Mouse (Mus musculus): ENCODE results near the gene Zbtb4. TPM values are rescaled to one million over a fixed set of nuclear protein-coding genes. Genes with fewer than 3 reads are reported as not detected.

Zbtb4 gene
- polyA plus RNA-seq, 1 experiment, result 13.8 TPM

DNA sequence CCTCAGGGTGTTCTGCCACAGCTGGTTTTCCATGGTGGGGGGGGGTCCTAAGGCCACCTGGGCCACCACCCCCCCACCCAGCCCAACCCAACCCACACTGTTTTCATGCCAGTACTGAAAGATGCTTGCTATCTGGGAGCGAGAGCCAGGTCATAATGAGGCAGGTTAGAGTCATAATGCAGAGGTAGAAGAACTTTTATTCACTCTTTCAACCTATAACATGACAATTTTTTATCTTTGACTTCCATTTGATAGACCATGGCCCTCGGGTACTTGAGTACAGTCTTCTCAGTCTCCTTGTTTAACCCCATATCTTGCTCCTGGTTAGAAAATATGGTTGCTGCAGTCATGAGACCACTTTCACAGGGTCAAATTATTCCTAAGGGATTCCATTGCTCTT is 52.7 kb downstream of the Zbtb4 start, which contains the start of gene Spem2:
TSS of gene Spem2 (minus strand) at position 101 of the 400 bp plus-strand sequence.
- 70% methylated on average over 2 of the region's 2 CpGs for WGBS
- Histone ChIP-seq H3K27ac (ENCODE audit: control insufficient read depth, insufficient read depth, low read depth, low read length, poor library complexity) (no peak within 1 kb of the TSS), H3K4me3 (replicated peaks; ENCODE audit: control insufficient read depth, low read depth, low read length) (no peak within 1 kb of the TSS), H3K4me1 (ENCODE audit: control insufficient read depth, insufficient read depth, low read length) (no peaks in the 10 kb centered on the region)
- no peak for TF ChIP-seq CTCF (IDR thresholded peaks at IDR 0.05; ENCODE audit: control insufficient read depth, insufficient read depth, low read length)
- no peak for TF ChIP-seq POLR2A (IDR thresholded peaks at IDR 0.05; ENCODE audit: borderline replicate concordance, control insufficient read depth, low read depth, low read length)

DNA sequence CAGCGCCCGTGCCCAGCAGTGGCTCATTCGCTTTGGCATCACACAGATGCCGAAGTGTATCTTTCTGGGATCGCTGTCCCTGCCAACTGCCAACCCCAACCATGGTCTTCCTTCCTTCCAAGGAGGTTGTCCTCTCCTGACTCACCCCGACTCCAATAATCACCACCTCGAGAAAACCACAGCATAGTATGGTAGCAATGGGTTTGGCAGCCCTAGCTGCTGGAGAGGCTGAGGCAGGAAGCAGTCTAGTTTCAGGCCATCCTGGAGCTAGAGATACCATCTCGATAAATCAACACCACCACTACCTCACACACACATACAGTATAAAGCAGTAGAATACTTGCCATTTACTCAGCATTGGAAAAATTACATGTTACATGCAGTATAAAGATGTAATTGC is 53.2 kb downstream of the Zbtb4 start:
- H3K4me3 ChIP-seq (replicated peaks; ENCODE audit: control insufficient read depth, low read depth, low read length), result no peak overlapping the region
- H3K4me1 ChIP-seq (ENCODE audit: control insufficient read depth, insufficient read depth, low read length), result no peaks in the 10 kb centered on the region
- WGBS, result 53% methylated on average over 8 of the region's 8 CpGs
- no peak for TF ChIP-seq POLR2A (IDR thresholded peaks at IDR 0.05; ENCODE audit: borderline replicate concordance, control insufficient read depth, low read depth, low read length)
- TF ChIP-seq CTCF (IDR thresholded peaks at IDR 0.05; ENCODE audit: control insufficient read depth, insufficient read depth, low read length), result no peak
- H3K27ac ChIP-seq (ENCODE audit: control insufficient read depth, insufficient read depth, low read depth, low read length, poor library complexity), result no peak overlapping the region

- Histone ChIP-seq H3K27ac (ENCODE audit: control insufficient read depth, insufficient read depth, low read depth, low read length, poor library complexity) (no peak within 1 kb of the TSS), H3K4me3 (replicated peaks; ENCODE audit: control insufficient read depth, low read depth, low read length) (no peak within 1 kb of the TSS), H3K4me1 (ENCODE audit: control insufficient read depth, insufficient read depth, low read length) (no peaks in the 10 kb centered on the region)
- 83% methylated on average over 3 of the region's 3 CpGs for WGBS
- no peak for TF ChIP-seq CTCF (IDR thresholded peaks at IDR 0.05; ENCODE audit: control insufficient read depth, insufficient read depth, low read length)
- no peak for TF ChIP-seq POLR2A (IDR thresholded peaks at IDR 0.05; ENCODE audit: borderline replicate concordance, control insufficient read depth, low read depth, low read length)
Observed at GRCm38 (mm10) chr11:69822080-69822479, 56.4 kb downstream of the Zbtb4 start, which contains the start of gene Spem1. Gene Spem1, minus strand, starts transcription at chr11:69822180.

DNA sequence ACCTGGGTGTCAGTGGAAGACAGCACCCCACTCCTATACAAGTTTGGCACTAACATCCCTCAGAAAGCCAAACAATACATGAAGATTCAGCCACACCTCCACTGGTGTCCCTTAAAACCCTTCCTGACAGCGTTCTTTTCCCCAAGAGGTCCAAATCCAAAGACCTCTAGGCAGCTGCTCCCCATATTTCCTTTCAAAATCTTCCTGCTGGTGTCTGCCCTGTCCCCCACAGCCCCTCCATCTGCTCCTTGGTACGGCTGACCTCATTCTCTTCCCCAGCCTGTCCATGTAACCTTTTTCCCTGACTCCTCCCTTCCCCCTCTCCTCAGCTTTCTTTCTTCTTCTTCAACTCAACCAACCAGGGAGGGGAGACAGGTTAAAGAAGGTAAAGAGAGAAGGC is 57.7 kb downstream of the Zbtb4 start:
- no peak for TF ChIP-seq POLR2A (IDR thresholded peaks at IDR 0.05; ENCODE audit: borderline replicate concordance, control insufficient read depth, low read depth, low read length)
- TF ChIP-seq CTCF (IDR thresholded peaks at IDR 0.05; ENCODE audit: control insufficient read depth, insufficient read depth, low read length), result no peak
- H3K27ac ChIP-seq (ENCODE audit: control insufficient read depth, insufficient read depth, low read depth, low read length, poor library complexity), result no peak overlapping the region
- 83% methylated on average over 2 of the region's 2 CpGs for WGBS
- H3K4me3 ChIP-seq (replicated peaks; ENCODE audit: control insufficient read depth, low read depth, low read length), result no peak overlapping the region
- H3K4me1 ChIP-seq (ENCODE audit: control insufficient read depth, insufficient read depth, low read length), result no peaks in the 10 kb centered on the region

GRCm38 (mm10) chr11:69828832-69829231 is 63.1 kb downstream of the Zbtb4 start:
- TF ChIP-seq POLR2A (IDR thresholded peaks at IDR 0.05; ENCODE audit: borderline replicate concordance, control insufficient read depth, low read depth, low read length), result no peak
- no peak for TF ChIP-seq CTCF (IDR thresholded peaks at IDR 0.05; ENCODE audit: control insufficient read depth, insufficient read depth, low read length)
- Histone ChIP-seq H3K4me1 (ENCODE audit: control insufficient read depth, insufficient read depth, low read length) (peaks cover 1% of the 10 kb centered on the region), H3K4me3 (replicated peaks; ENCODE audit: control insufficient read depth, low read depth, low read length) (no peak overlapping the region), H3K27ac (ENCODE audit: control insufficient read depth, insufficient read depth, low read depth, low read length, poor library complexity) (no peak overlapping the region; the same call in 1 of the 2 replicates)
- 88% methylated on average over 5 of the region's 5 CpGs for WGBS

DNA sequence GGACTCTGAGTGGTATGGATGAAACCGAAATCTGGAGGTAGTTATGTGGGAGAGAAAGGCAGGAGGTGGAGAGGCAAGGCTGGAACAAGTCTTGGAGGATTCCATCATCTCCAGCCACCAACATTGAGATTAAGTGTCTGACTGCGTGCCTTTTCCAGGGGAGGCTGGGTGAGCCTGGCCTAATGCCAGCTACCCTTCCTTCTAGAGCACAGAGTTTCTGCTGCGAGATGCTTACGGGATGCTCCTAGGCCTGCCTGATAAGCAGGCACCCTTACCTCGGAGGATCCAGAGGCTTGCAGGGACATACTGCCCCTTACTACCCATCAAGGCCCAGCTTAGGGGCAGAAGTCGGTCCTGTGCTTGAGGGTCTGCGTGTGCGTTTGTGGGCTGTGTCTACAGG is 67.8 kb downstream of the Zbtb4 start:
- TF ChIP-seq POLR2A (IDR thresholded peaks at IDR 0.05; ENCODE audit: borderline replicate concordance, control insufficient read depth, low read depth, low read length) (no peak), CTCF (IDR thresholded peaks at IDR 0.05; ENCODE audit: control insufficient read depth, insufficient read depth, low read length) (no peak)

More for the DNA sequence above, 67.8 kb downstream of the Zbtb4 start:
- Histone ChIP-seq H3K27ac (ENCODE audit: control insufficient read depth, insufficient read depth, low read depth, low read length, poor library complexity) (no peak overlapping the region), H3K4me1 (ENCODE audit: control insufficient read depth, insufficient read depth, low read length) (peaks cover 2% of the 10 kb centered on the region), H3K4me3 (replicated peaks; ENCODE audit: control insufficient read depth, low read depth, low read length) (peak overlapping the region; percentile 29)
- 35% methylated on average over 8 of the region's 8 CpGs for WGBS

Other genes starting within 250 kb of the Zbtb4 start
- gene Dnah2, start 216.8 kb upstream of the Zbtb4 start, polyA plus RNA-seq (2011; ENCODE audit: insufficient read depth, insufficient read length, low replicate concordance, missing spikeins), result 0.90 and 1.4 TPM in 2 replicates
- 1.9 and 2.2 TPM in 2 replicates for gene Efnb3, start 205.7 kb upstream of the Zbtb4 start, polyA plus RNA-seq (2011; ENCODE audit: insufficient read depth, insufficient read length, low replicate concordance, missing spikeins)
- gene Wrap53, start 185.7 kb upstream of the Zbtb4 start, polyA plus RNA-seq (2011; ENCODE audit: insufficient read depth, insufficient read length, low replicate concordance, missing spikeins), result 28.1 and 36.2 TPM in 2 replicates
- 34.5 and 71.7 TPM in 2 replicates for gene Trp53, start 185.6 kb upstream of the Zbtb4 start, polyA plus RNA-seq (2011; ENCODE audit: insufficient read depth, insufficient read length, low replicate concordance, missing spikeins)
- gene Atp1b2, start 160.0 kb upstream of the Zbtb4 start, polyA plus RNA-seq (2011; ENCODE audit: insufficient read depth, insufficient read length, low replicate concordance, missing spikeins), result 12.1 and 16.9 TPM in 2 replicates
- not detected in 2 replicates for gene Shbg, start 148.0 kb upstream of the Zbtb4 start, polyA plus RNA-seq (2011; ENCODE audit: insufficient read depth, insufficient read length, low replicate concordance, missing spikeins)
- 1.4 and 2.4 TPM in 2 replicates for gene Sat2, start 143.9 kb upstream of the Zbtb4 start, polyA plus RNA-seq (2011; ENCODE audit: insufficient read depth, insufficient read length, low replicate concordance, missing spikeins)
- gene Fxr2, start 132.9 kb upstream of the Zbtb4 start, polyA plus RNA-seq (2011; ENCODE audit: insufficient read depth, insufficient read length, low replicate concordance, missing spikeins), result 32.3 and 66.3 TPM in 2 replicates
- gene Sox15, start 110.6 kb upstream of the Zbtb4 start, polyA plus RNA-seq (2011; ENCODE audit: insufficient read depth, insufficient read length, low replicate concordance, missing spikeins), result not detected in 2 replicates
- gene Mpdu1, start 103.3 kb upstream of the Zbtb4 start, polyA plus RNA-seq (2011; ENCODE audit: insufficient read depth, insufficient read length, low replicate concordance, missing spikeins), result 62.4 and 109 TPM in 2 replicates
- gene Cd68, start 99.8 kb upstream of the Zbtb4 start, polyA plus RNA-seq (2011; ENCODE audit: insufficient read depth, insufficient read length, low replicate concordance, missing spikeins), result 28.0 and 51.6 TPM in 2 replicates
- gene Eif4a1, start 93.5 kb upstream of the Zbtb4 start, polyA plus RNA-seq (2011; ENCODE audit: insufficient read depth, insufficient read length, low replicate concordance, missing spikeins), result 268 and 540 TPM in 2 replicates
- gene Senp3, start 83.8 kb upstream of the Zbtb4 start, polyA plus RNA-seq (2011; ENCODE audit: insufficient read depth, insufficient read length, low replicate concordance, missing spikeins), result 46.3 and 67.8 TPM in 2 replicates
- gene Tnfsf13, start 80.1 kb upstream of the Zbtb4 start, polyA plus RNA-seq (2011; ENCODE audit: insufficient read depth, insufficient read length, low replicate concordance, missing spikeins), result 2.3 and 3.1 TPM in 2 replicates
- gene Tnfsf12, start 70.1 kb upstream of the Zbtb4 start, polyA plus RNA-seq (2011; ENCODE audit: insufficient read depth, insufficient read length, low replicate concordance, missing spikeins), result 4.2 and 7.1 TPM in 2 replicates
- gene Tnfsfm13, start 69.8 kb upstream of the Zbtb4 start, polyA plus RNA-seq (2011; ENCODE audit: insufficient read depth, insufficient read length, low replicate concordance, missing spikeins), result 7.6 and 17.0 TPM in 2 replicates
- 28.8 and 49.2 TPM in 2 replicates for gene Polr2a, start 7.3 kb upstream of the Zbtb4 start, polyA plus RNA-seq (2011; ENCODE audit: insufficient read depth, insufficient read length, low replicate concordance, missing spikeins)
- gene Slc35g3, start 3.9 kb upstream of the Zbtb4 start, polyA plus RNA-seq (2011; ENCODE audit: insufficient read depth, insufficient read length, low replicate concordance, missing spikeins), result not detected in 2 replicates
- gene Chrnb1, start 30.0 kb downstream of the Zbtb4 start, polyA plus RNA-seq (2011; ENCODE audit: insufficient read depth, insufficient read length, low replicate concordance, missing spikeins), result 1.8 and 3.5 TPM in 2 replicates
- 0.32 and 1.00 TPM in 2 replicates for gene Fgf11, start 35.9 kb downstream of the Zbtb4 start, polyA plus RNA-seq (2011; ENCODE audit: insufficient read depth, insufficient read length, low replicate concordance, missing spikeins)
- not detected in 2 replicates for gene Tmem102, start 39.7 kb downstream of the Zbtb4 start, polyA plus RNA-seq (2011; ENCODE audit: insufficient read depth, insufficient read length, low replicate concordance, missing spikeins)
- not detected in 2 replicates for gene Gm39566, start 49.4 kb downstream of the Zbtb4 start, polyA plus RNA-seq (2011; ENCODE audit: insufficient read depth, insufficient read length, low replicate concordance, missing spikeins)
- not detected in 2 replicates for gene Spem2, start 52.6 kb downstream of the Zbtb4 start, polyA plus RNA-seq (2011; ENCODE audit: insufficient read depth, insufficient read length, low replicate concordance, missing spikeins)
- gene Spem1, start 56.3 kb downstream of the Zbtb4 start, polyA plus RNA-seq (2011; ENCODE audit: insufficient read depth, insufficient read length, low replicate concordance, missing spikeins), result not detected in 2 replicates
- gene Nlgn2, start 71.9 kb downstream of the Zbtb4 start, polyA plus RNA-seq (2011; ENCODE audit: insufficient read depth, insufficient read length, low replicate concordance, missing spikeins), result 5.3 and 6.0 TPM in 2 replicates
- 180 and 202 TPM in 2 replicates for gene Tmem256, start 72.6 kb downstream of the Zbtb4 start, polyA plus RNA-seq (2011; ENCODE audit: insufficient read depth, insufficient read length, low replicate concordance, missing spikeins)
- 38.3 and 50.9 TPM in 2 replicates for gene Plscr3, start 80.5 kb downstream of the Zbtb4 start, polyA plus RNA-seq (2011; ENCODE audit: insufficient read depth, insufficient read length, low replicate concordance, missing spikeins)
- gene Tnk1, start 92.8 kb downstream of the Zbtb4 start, polyA plus RNA-seq (2011; ENCODE audit: insufficient read depth, insufficient read length, low replicate concordance, missing spikeins), result 2.9 and 5.4 TPM in 2 replicates
- gene Tmem95, start 112.1 kb downstream of the Zbtb4 start, polyA plus RNA-seq (2011; ENCODE audit: insufficient read depth, insufficient read length, low replicate concordance, missing spikeins), result not detected in 2 replicates
- 1.8 and 3.6 TPM in 2 replicates for gene Kctd11, start 115.5 kb downstream of the Zbtb4 start, polyA plus RNA-seq (2011; ENCODE audit: insufficient read depth, insufficient read length, low replicate concordance, missing spikeins)
- 63.5 and 179 TPM in 2 replicates for gene Acap1, start 129.6 kb downstream of the Zbtb4 start, polyA plus RNA-seq (2011; ENCODE audit: insufficient read depth, insufficient read length, low replicate concordance, missing spikeins)
- gene 2810408A11Rik, start 135.1 kb downstream of the Zbtb4 start, polyA plus RNA-seq (2011; ENCODE audit: insufficient read depth, insufficient read length, low replicate concordance, missing spikeins), result 2.7 and 5.6 TPM in 2 replicates
- 25.7 and 38.2 TPM in 2 replicates for gene Neurl4, start 135.2 kb downstream of the Zbtb4 start, polyA plus RNA-seq (2011; ENCODE audit: insufficient read depth, insufficient read length, low replicate concordance, missing spikeins)
- gene Gps2, start 148.0 kb downstream of the Zbtb4 start, polyA plus RNA-seq (2011; ENCODE audit: insufficient read depth, insufficient read length, low replicate concordance, missing spikeins), result 120 and 203 TPM in 2 replicates
- gene Eif5a, start 156.0 kb downstream of the Zbtb4 start, polyA plus RNA-seq (2011; ENCODE audit: insufficient read depth, insufficient read length, low replicate concordance, missing spikeins), result 378 and 387 TPM in 2 replicates
- 1.2 and 1.5 TPM in 2 replicates for gene Ybx2, start 169.9 kb downstream of the Zbtb4 start, polyA plus RNA-seq (2011; ENCODE audit: insufficient read depth, insufficient read length, low replicate concordance, missing spikeins)
- 24.5 and 32.2 TPM in 2 replicates for gene Slc2a4, start 182.3 kb downstream of the Zbtb4 start, polyA plus RNA-seq (2011; ENCODE audit: insufficient read depth, insufficient read length, low replicate concordance, missing spikeins)
- not detected in 2 replicates for gene Cldn7, start 198.9 kb downstream of the Zbtb4 start, polyA plus RNA-seq (2011; ENCODE audit: insufficient read depth, insufficient read length, low replicate concordance, missing spikeins)
- 42.5 and 60.6 TPM in 2 replicates for gene Ctdnep1, start 215.2 kb downstream of the Zbtb4 start, polyA plus RNA-seq (2011; ENCODE audit: insufficient read depth, insufficient read length, low replicate concordance, missing spikeins)
- 27.2 and 50.6 TPM in 2 replicates for gene Elp5, start 216.6 kb downstream of the Zbtb4 start, polyA plus RNA-seq (2011; ENCODE audit: insufficient read depth, insufficient read length, low replicate concordance, missing spikeins)
- 204 and 443 TPM in 2 replicates for gene Gabarap, start 225.2 kb downstream of the Zbtb4 start, polyA plus RNA-seq (2011; ENCODE audit: insufficient read depth, insufficient read length, low replicate concordance, missing spikeins)
- 26.8 and 72.4 TPM in 2 replicates for gene Phf23, start 229.9 kb downstream of the Zbtb4 start, polyA plus RNA-seq (2011; ENCODE audit: insufficient read depth, insufficient read length, low replicate concordance, missing spikeins)
- 4.4 and 12.8 TPM in 2 replicates for gene Dvl2, start 234.7 kb downstream of the Zbtb4 start, polyA plus RNA-seq (2011; ENCODE audit: insufficient read depth, insufficient read length, low replicate concordance, missing spikeins)
- 26.3 and 28.9 TPM in 2 replicates for gene Acadvl, start 249.5 kb downstream of the Zbtb4 start, polyA plus RNA-seq (2011; ENCODE audit: insufficient read depth, insufficient read length, low replicate concordance, missing spikeins)

All from bone marrow, adult 2 months (tissue).